7 mouse cellular contexts compared by ENCODE assay signal in the genomic region with DNA sequence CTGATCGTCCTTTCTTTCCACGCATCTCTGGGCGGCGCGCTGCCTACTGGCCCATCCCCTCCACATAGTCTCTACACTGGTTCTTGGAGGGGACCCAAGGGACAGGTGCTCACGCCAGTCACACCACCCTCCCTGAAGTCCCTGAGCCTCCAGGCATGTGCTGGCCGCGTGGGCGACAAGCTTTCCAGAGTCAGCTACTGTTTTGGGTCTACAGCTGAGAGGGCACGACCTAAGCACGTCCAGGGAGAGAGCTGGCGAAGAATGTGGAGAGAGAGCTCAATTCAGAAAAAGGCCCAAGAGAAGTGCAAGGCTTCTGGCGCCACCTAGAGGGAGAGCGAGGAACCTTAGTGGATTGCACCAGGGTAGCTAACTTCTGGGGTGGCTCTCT. TPM values are rescaled to one million over a fixed set of nuclear protein-coding genes. Genes with fewer than 3 reads are reported as not detected.
DNase-seq lines count a peak whose midpoint lies in the region; ATAC-seq lines count a peak whose summit lies in the region.

No protein-coding gene starts in this region.

- peak overlapping the region; percentile 53 for H3K4me3 ChIP-seq in intestine, embryonic 16.5 days (ENCODE audit: low read length)

- peaks cover 6% of the 10 kb centered on the region for H3K4me1 ChIP-seq in intestine, embryonic 16.5 days (ENCODE audit: control insufficient read depth, insufficient read depth, low read length)

- H3K4me2 ChIP-seq in intestine, embryonic 16.5 days (ENCODE audit: low read depth, low read length), result peak overlapping the region; percentile 83

- peak overlapping the region; percentile 54 for H3K9ac ChIP-seq in intestine, embryonic 16.5 days (ENCODE audit: low read depth, low read length)

- H3K27ac ChIP-seq in intestine, embryonic 16.5 days (ENCODE audit: low read length), result peak overlapping the region; percentile 53

- peak; percentile 82 for DNase-seq in adrenal gland, adult 8-10 months
- DNase-seq in embryo, embryonic 11.5 days (ENCODE audit: low read depth, low spot score), result peak; percentile 83
- peak; percentile 72 to 88 for DNase-seq in gastrocnemius, postnatal 4 days (ENCODE audit: low spot score in 2 of 2)
- peak; percentile 52 to 72 for DNase-seq in left cerebral cortex, postnatal 25 days (ENCODE audit: low spot score in 2 of 2)
- peak; percentile 93 for DNase-seq in mesoderm, embryonic 11.5 days (ENCODE audit: low read depth, low spot score)
- DNase-seq in right cerebral cortex, postnatal 4 days, result peak; percentile 80

- peak; percentile 48 for ATAC-seq in intestine, embryonic 16.5 days

- WGBS in intestine, embryonic 16.5 days, result 0% methylated on average over 14 of the region's 14 CpGs

- H3K36me3 ChIP-seq in intestine, embryonic 16.5 days (ENCODE audit: control insufficient read depth, insufficient read depth, low read length), result no peaks in the 10 kb centered on the region; the same call in 1 of the 2 replicates

- H3K27me3 ChIP-seq in intestine, embryonic 16.5 days (replicated peaks; ENCODE audit: control insufficient read depth, insufficient read depth, low read length), result no peaks in the 10 kb centered on the region

- no peaks in the 10 kb centered on the region for H3K9me3 ChIP-seq in intestine, embryonic 16.5 days (ENCODE audit: control insufficient read depth, low read length)

- intact Hi-C loops in left cerebral cortex, postnatal 25 days (cut with DNase I), result loop anchor here (1.0 kb wide), 1 partner anchor 14 kb away; no protein-coding TSS in a partner anchor

RNA-seq across cellular contexts. Expression of gene Slc2a4, which starts 0.8 kb away (rescaled TPM):
- 10 to 100 TPM; 36.5 to 90.1 (median 50.0) TPM for total RNA-seq in adrenal gland, adult 8-10 months (2022)
- total RNA-seq in gastrocnemius, postnatal 4 days (2021), result 100 to 1,000 TPM; 111 to 142 TPM
- polyA plus RNA-seq in intestine, embryonic 16.5 days (2015; fragmentation: Nextera tagmentation; extraction: Ambion mirVana), result 21.5 and 22.6 TPM in 2 replicates
- 1 to 10 TPM; 2.3 to 3.5 TPM for total RNA-seq in left cerebral cortex, postnatal 25 days (2021)

RNA-seq across cellular contexts. Expression of gene Ybx2, which starts 13.2 kb away (rescaled TPM):
- 10 to 100 TPM in 3 of 4 experiments, 1 to 10 TPM in 1; 6.3 to 13.9 (median 11.8) TPM for total RNA-seq in adrenal gland, adult 8-10 months (2022)
- total RNA-seq in gastrocnemius, postnatal 4 days (2021), result 1 to 10 TPM; 5.1 to 6.4 TPM
- polyA plus RNA-seq in intestine, embryonic 16.5 days (2015; fragmentation: Nextera tagmentation; extraction: Ambion mirVana), result 1.3 and 2.1 TPM in 2 replicates
- total RNA-seq in left cerebral cortex, postnatal 25 days (2021), result 10 to 100 TPM in 1 of 2 experiments, 1 to 10 TPM in 1; 6.1 to 10.7 TPM

RNA-seq across cellular contexts. Expression of gene Cldn7, which starts 15.8 kb away (rescaled TPM):
- total RNA-seq in adrenal gland, adult 8-10 months (2022), result under 1 TPM in 1 of 4 experiments, not detected in 3; 0.55 TPM
- under 1 TPM in 1 of 2 experiments, not detected in 1; 0.34 TPM for total RNA-seq in gastrocnemius, postnatal 4 days (2021)
- polyA plus RNA-seq in intestine, embryonic 16.5 days (2015; fragmentation: Nextera tagmentation; extraction: Ambion mirVana), result 1,377 and 1,415 TPM in 2 replicates
- not detected for total RNA-seq in left cerebral cortex, postnatal 25 days (2021)

RNA-seq across cellular contexts. Expression of gene Eif5a, which starts 27.0 kb away (rescaled TPM):
- total RNA-seq in adrenal gland, adult 8-10 months (2022), result 100 to 1,000 TPM; 468 to 561 (median 519) TPM
- 100 to 1,000 TPM; 565 to 571 TPM for total RNA-seq in gastrocnemius, postnatal 4 days (2021)
- polyA plus RNA-seq in intestine, embryonic 16.5 days (2015; fragmentation: Nextera tagmentation; extraction: Ambion mirVana), result 1,478 and 1,683 TPM in 2 replicates
- 100 to 1,000 TPM; 425 to 450 TPM for total RNA-seq in left cerebral cortex, postnatal 25 days (2021)

RNA-seq across cellular contexts. Expression of gene Ctdnep1, which starts 32.2 kb away (rescaled TPM):
- 100 to 1,000 TPM; 109 to 125 (median 120) TPM for total RNA-seq in adrenal gland, adult 8-10 months (2022)
- total RNA-seq in gastrocnemius, postnatal 4 days (2021), result 100 to 1,000 TPM; 204 to 229 TPM
- 20.7 and 20.9 TPM in 2 replicates for polyA plus RNA-seq in intestine, embryonic 16.5 days (2015; fragmentation: Nextera tagmentation; extraction: Ambion mirVana)
- total RNA-seq in left cerebral cortex, postnatal 25 days (2021), result 100 to 1,000 TPM; 117 to 129 TPM

Comparison
In these comparisons a context has a peak if more than half of its experiments do, and no peak if none do; other contexts are left out.
1. Peak in every context shown above with its lines: DNase-seq, ATAC-seq, H3K4me3 ChIP-seq and H3K27ac ChIP-seq.
2. RNA of gene Slc2a4, which starts 0.8 kb away (total RNA-seq): 111 to 142 TPM in gastrocnemius, postnatal 4 days and 36.5 to 90.1 TPM in adrenal gland, adult 8-10 months; 2.3 to 3.5 TPM in left cerebral cortex, postnatal 25 days; every median in the first group is over 4 times any median in the second.